Mouse (Mus musculus) limb, embryonic 11.5 days (tissue): ENCODE measurements around the gene Urm1. TPM values are rescaled to one million over a fixed set of nuclear protein-coding genes. Genes with fewer than 3 reads are reported as not detected.

Source experiments
- ATAC-seq: fragments of 200-750 bp; cut with Nextera tagmentation; 2 replicates; pipeline ENCODE4 v1.8.0; 2017; ENCODE audit warnings: low read depth; ENCODE audit not compliant: insufficient number of reproducible peaks, low FRiP score, low TSS enrichment
- DNase-seq: peaks from one replicate; pipeline ENCODE4 v3.0.0-alpha.2; 2015; ENCODE audit warnings: low spot score
- H3K27ac ChIP-seq: fragments of 300-500 bp; sonication (generic); replicated peaks from 2 replicates; pipeline ENCODE4 v1.5.1; 2014; ENCODE audit warnings: low read depth, mild to moderate bottlenecking, low read length
- H3K27me3 ChIP-seq: fragments of 300-500 bp; sonication (generic); 2 replicates; pipeline ENCODE4 v1.6.1; 2014; ENCODE audit warnings: mild to moderate bottlenecking, low read length, mixed read lengths; ENCODE audit not compliant: control insufficient read depth, insufficient read depth
- H3K36me3 ChIP-seq: fragments of 300-500 bp; sonication (generic); 2 replicates; pipeline ENCODE4 v1.6.1; 2014; ENCODE audit warnings: mild to moderate bottlenecking, low read length, moderate library complexity, mixed read lengths; ENCODE audit not compliant: control insufficient read depth, insufficient read depth
- H3K4me1 ChIP-seq: fragments of 300-500 bp; sonication (generic); 2 replicates; pipeline ENCODE4 v1.6.1; 2014; ENCODE audit warnings: low read length, mixed read lengths; ENCODE audit not compliant: control insufficient read depth, insufficient read depth
- H3K4me2 ChIP-seq: fragments of 300-500 bp; sonication (generic); 2 replicates; pipeline ENCODE4 v1.6.1; 2014; ENCODE audit warnings: low read depth, mild to moderate bottlenecking, moderate library complexity; ENCODE audit not compliant: severe bottlenecking
- H3K4me3 ChIP-seq: fragments of 300-500 bp; sonication (generic); 2 replicates; pipeline ENCODE4 v1.5.1; 2014; ENCODE audit warnings: low read depth, low read length
- H3K9ac ChIP-seq: fragments of 300-500 bp; sonication (generic); 2 replicates; pipeline ENCODE4 v1.6.1; 2014; ENCODE audit warnings: mild to moderate bottlenecking, low read length
- H3K9me3 ChIP-seq: fragments of 300-500 bp; sonication (generic); 2 replicates; pipeline ENCODE4 v1.6.1; 2016; ENCODE audit warnings: low read length; ENCODE audit not compliant: control insufficient read depth
- WGBS: fragments of 180-500 bp; shearing (Covaris S2); extraction: QIAGEN DNeasy Blood & Tissue Kit; methylation state at CpG from one replicate; pipeline ENCODE4 v1.1.7; 2014; 5-methylcytosine and 5-hydroxymethylcytosine counted together
- polyA plus RNA-seq: library from polyadenylated mRNA; unstranded; fragments of >200 nt; fragmentation: Nextera tagmentation; extraction: Ambion mirVana; gene quantifications from 2 replicates; pipeline ENCODE4 v1.2.1, GENCODE M21; 2014

The Urm1 gene
- polyA plus RNA-seq, 1 experiment from 2014 or later, result 26.0 TPM

DNA sequence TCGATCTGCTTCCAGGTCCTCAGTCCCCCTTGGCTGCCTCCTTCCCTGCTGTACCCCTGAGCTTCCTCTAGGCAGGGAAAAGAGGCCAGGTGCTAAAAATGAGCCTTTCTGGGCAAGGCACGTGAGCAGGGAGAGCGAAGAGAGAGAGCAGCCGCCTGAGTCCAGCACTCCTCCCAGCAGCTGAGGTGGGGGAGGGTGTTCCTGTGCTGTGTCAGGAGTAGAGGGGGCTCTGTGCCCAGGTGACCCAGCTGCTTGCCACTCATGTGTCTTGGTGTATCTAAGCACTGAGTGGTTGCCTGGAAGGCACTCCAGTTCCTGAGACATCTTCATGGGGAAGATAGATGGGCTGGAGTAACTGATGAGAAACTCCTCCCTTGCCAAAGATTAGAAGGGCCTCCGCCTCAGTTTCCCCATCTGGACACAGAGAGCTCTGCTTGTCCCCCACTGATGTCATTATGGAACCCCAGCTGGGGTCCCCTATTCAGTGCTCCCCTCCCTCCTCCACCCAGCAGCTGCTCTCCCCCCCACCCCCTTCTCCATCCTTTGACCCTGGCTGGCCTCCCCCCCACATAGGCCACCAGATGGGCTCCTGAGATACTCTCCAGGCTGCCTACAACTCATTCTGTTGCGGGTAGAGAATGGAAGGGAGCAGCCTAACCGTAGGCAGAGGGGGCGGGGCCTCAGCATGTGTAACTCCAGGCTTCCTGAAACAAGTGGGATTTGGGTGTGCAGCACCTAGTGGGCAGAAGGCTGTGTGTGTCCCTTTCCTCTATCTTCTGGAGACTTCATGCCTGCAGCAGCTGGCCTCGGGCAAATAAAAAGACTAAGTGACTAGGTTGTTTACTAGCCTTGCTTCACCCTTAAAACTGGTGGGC lies 23.6 kb downstream of the Urm1 start:
- Histone ChIP-seq H3K9me3 (no peaks in the 10 kb centered on the region), H3K36me3 (peaks cover 7% of the 10 kb centered on the region; the same call in 1 of the 2 replicates), H3K27ac (no peak overlapping the region), H3K9ac (no peak overlapping the region), H3K4me1 (peaks cover 7% of the 10 kb centered on the region; the same call in 1 of the 2 replicates), H3K4me3 (no peak overlapping the region), H3K27me3 (peaks cover 45% of the 10 kb centered on the region), H3K4me2 (no peak overlapping the region)
- DNase-seq (no peak), ATAC-seq (no peak)
- WGBS, result 67% methylated on average over 9 of the region's 9 CpGs

DNA sequence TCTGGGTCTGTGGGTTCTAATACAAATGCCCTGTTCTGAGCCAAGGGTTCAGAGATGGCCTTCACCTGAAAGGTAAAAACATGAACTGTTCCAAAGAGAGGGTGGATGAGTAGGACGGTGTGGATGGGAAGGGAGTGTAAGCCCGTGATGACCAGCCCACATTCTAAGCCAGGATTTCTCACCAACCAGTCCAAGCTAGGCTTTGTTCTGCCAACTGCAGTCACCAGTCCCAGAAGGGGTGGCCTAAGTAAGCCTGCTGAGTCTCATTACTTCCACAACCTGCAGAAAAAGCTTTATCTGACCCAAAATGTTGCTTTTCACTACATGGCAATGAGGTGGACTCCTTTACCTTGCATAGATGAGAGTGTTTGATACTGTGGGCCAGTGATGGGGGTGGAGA lies 24.2 kb downstream of the Urm1 start:
- H3K4me3 ChIP-seq, result no peak overlapping the region
- DNase-seq (no peak), ATAC-seq (no peak)
- WGBS, result 84% methylated on average over 2 of the region's 2 CpGs
- no peak overlapping the region for H3K4me2 ChIP-seq
- no peak overlapping the region for H3K27ac ChIP-seq
- no peaks in the 10 kb centered on the region for H3K9me3 ChIP-seq
- H3K36me3 ChIP-seq, result peaks cover 3% of the 10 kb centered on the region; the same call in 1 of the 2 replicates
- no peak overlapping the region for H3K9ac ChIP-seq
- H3K4me1 ChIP-seq, result peaks cover 7% of the 10 kb centered on the region; the same call in 1 of the 2 replicates
- peaks cover 45% of the 10 kb centered on the region for H3K27me3 ChIP-seq

DNA sequence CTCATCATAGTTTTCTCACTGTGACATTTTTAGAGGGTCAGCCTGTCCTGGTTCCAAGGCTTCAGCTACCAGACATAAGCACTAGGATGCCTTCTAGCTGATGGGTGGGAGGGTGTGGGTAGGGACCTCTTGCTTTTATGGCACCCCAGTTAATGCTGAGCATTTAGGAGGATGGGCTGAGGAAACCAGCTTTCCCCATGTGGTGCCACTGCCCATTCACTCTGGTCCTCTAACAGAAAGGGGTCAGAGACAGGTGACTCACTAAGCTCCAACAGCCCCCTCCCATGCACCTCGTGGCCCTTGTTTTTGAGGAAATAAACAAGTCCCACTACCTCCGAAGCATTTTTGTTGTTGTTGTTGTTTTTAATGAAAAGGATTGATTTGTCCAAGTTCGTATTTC lies 24.8 kb downstream of the Urm1 start:
- Histone ChIP-seq H3K4me3 (no peak overlapping the region), H3K27ac (no peak overlapping the region)

DNA sequence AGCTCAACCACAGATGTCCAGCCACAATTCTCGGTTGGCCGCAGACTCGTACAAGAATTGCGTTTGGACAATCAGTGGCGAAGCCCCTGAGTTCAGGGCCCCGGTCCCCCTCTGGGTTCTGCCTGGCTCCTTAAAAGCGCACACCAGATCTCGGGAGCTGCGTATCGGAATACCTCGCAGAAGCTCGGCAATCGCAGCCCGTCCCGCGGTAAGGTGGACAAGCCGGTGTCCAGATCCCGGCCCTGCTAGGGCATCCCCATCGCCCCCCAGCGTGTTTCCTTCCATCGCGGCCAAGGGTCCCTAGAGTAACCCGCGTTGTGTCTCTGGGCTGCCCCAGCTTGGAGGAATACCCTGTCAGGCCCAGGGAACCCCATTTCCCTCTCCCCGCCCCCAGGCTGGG lies 25.8 kb downstream of the Urm1 start:
- Histone ChIP-seq H3K4me2 (peak overlapping the region; percentile 34), H3K4me1 (peaks cover 7% of the 10 kb centered on the region; the same call in 1 of the 2 replicates), H3K9me3 (no peaks in the 10 kb centered on the region), H3K27me3 (peaks cover 47% of the 10 kb centered on the region), H3K9ac (peak overlapping the region; percentile 24; the same call in 1 of the 2 replicates), H3K4me3 (peak overlapping the region; percentile 14), H3K27ac (no peak overlapping the region), H3K36me3 (peaks cover 3% of the 10 kb centered on the region; the same call in 1 of the 2 replicates)
- DNase-seq (peak; percentile 54), ATAC-seq (no peak)
- 4% methylated on average over 25 of the region's 25 CpGs for WGBS

More for the DNA sequence above, 24.8 kb downstream of the Urm1 start:
- ATAC-seq (no peak), DNase-seq (no peak)
- 7% methylated on average over 3 of the region's 3 CpGs for WGBS
- Histone ChIP-seq H3K4me2 (no peak overlapping the region), H3K27me3 (peaks cover 45% of the 10 kb centered on the region), H3K4me1 (peaks cover 7% of the 10 kb centered on the region; the same call in 1 of the 2 replicates), H3K9ac (no peak overlapping the region), H3K9me3 (no peaks in the 10 kb centered on the region), H3K36me3 (peaks cover 3% of the 10 kb centered on the region; the same call in 1 of the 2 replicates)

DNA sequence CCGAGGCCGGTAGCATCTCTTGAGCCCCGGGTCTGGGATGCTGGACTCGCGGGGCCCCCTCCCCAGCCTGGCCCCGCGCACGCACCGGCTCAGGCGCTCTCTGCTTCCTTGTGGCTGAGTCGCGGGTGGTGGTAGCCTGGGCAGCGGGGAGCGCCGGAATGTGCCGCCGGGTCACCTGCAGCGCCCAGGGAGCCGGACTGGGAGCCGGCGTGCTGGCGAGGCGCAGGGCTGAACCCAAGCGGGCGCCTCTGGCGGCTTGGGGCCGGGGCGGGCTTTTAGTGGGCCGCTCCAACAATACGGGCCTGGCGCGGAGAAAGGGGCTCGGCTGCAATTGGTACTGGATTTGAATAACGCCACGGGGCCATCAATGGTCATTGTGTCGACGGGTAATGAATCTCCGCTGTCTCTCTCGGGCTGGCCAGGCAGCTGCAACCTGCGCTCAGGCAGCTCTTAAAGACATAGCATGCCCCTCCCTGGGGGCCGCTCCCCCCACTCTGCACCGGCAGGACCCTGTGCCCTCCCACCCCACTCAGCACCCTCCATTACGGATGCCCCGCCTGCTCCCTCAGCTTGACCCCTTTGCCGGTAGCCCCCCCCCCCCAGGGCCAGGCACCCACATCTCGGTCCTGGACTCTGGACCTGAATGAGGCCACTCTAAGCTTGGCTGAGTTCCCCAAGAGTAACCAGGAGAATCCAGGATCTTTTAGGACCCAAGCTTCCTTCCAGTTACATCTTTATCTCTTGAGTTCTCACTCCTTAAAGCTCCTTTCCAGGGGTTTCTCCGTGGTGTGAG lies 26.4 kb downstream of the Urm1 start:
- 4% methylated on average over 47 of the region's 47 CpGs for WGBS
- H3K4me2 ChIP-seq, result peak overlapping the region; percentile 34
- H3K27ac ChIP-seq, result no peak overlapping the region
- DNase-seq, result peak; percentile 51
- H3K27me3 ChIP-seq, result peaks cover 47% of the 10 kb centered on the region
- H3K4me1 ChIP-seq, result peaks cover 7% of the 10 kb centered on the region; the same call in 1 of the 2 replicates
- H3K9ac ChIP-seq, result peak overlapping the region; percentile 24; the same call in 1 of the 2 replicates
- no peak for ATAC-seq
- H3K9me3 ChIP-seq, result no peaks in the 10 kb centered on the region
- peak overlapping the region; percentile 14 for H3K4me3 ChIP-seq
- peaks cover under 1% of the 10 kb centered on the region; the same call in 1 of the 2 replicates for H3K36me3 ChIP-seq

DNA sequence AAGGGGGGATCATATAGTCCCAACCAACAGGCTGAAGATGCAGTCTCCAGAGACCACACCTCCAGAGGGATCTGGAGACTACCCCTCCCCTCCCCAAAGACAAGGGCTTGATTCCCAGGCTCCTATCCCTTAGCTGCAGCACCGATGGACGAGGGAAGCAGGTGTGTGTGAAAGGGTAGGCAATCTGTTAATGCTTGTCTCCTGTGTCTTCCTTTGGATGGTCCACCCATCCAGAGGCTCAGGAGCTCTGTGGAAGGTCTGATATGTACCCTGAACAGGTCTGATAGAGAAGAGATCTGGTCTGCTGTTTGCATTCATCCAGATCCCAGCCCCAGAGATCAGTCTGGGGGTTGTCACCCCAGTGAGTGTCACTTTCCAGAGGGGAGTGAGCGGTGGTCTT lies 27.0 kb downstream of the Urm1 start:
- H3K9ac ChIP-seq, result no peak overlapping the region
- H3K27ac ChIP-seq, result no peak overlapping the region
- WGBS, result 48% methylated on average over 3 of the region's 3 CpGs
- H3K9me3 ChIP-seq, result no peaks in the 10 kb centered on the region
- DNase-seq (no peak), ATAC-seq (no peak)
- H3K4me3 ChIP-seq, result no peak overlapping the region
- peaks cover 7% of the 10 kb centered on the region; the same call in 1 of the 2 replicates for H3K4me1 ChIP-seq
- peaks cover 47% of the 10 kb centered on the region for H3K27me3 ChIP-seq
- H3K36me3 ChIP-seq, result no peaks in the 10 kb centered on the region
- no peak overlapping the region for H3K4me2 ChIP-seq

DNA sequence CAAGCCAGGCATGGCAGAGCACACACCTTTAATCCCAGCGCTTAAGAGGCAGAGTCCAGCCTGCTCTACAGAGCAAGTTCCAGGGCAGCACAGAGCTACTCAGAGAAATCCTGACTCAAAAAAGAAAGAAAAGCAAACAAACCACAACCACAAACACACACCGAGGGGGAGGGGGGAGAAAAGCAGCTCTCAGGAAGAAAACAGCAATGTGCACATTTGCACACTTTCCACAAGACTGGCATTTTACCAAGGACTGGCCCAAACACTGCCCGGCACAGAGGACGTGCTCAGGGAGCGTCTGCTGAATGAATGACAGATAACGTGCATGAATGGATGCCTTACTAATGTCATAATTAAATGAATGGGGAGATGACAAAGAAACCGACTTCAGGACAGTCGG lies 29.2 kb downstream of the Urm1 start:
- H3K27ac ChIP-seq, result no peak overlapping the region
- H3K4me3 ChIP-seq, result no peak overlapping the region
- peaks cover 39% of the 10 kb centered on the region for H3K27me3 ChIP-seq
- H3K4me1 ChIP-seq, result peaks cover 7% of the 10 kb centered on the region; the same call in 1 of the 2 replicates
- no peak overlapping the region for H3K9ac ChIP-seq
- WGBS, result 84% methylated on average over 8 of the region's 8 CpGs
- no peak for ATAC-seq
- no peaks in the 10 kb centered on the region for H3K36me3 ChIP-seq
- DNase-seq, result no peak
- H3K4me2 ChIP-seq, result no peak overlapping the region
- H3K9me3 ChIP-seq, result no peaks in the 10 kb centered on the region

DNA sequence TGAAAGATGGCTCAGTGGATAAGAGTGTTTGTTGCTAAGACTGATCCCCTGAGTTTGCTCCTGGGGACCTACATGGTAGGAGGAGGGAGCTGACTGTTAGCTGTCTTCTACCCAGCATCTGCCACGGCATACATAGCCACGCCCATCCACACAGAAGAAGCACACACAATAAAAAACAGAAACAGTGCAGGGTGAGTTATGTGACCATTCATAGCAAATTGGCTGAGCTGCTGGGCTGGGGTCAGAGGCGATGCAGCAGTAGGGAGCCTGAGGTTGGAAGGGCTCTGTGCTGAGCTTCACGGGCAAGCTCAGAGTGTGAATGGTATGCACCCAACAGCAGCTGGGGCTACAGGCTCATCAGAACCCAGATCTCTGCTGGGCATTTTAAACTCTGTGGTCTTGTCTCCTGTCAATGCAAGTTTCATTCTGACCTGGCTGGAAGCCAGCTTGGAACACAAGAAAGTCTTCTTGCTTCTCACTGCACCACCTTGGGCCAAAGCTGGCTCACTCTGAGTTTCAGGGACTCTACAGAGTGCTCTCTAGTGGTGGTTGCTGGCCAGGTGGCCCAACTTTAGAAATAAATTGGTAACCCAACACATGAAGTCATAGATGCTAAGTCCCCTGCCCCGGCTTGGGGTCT lies 30.1 kb downstream of the Urm1 start:
- Histone ChIP-seq H3K36me3 (no peaks in the 10 kb centered on the region), H3K4me2 (no peak overlapping the region), H3K4me1 (peaks cover 7% of the 10 kb centered on the region; the same call in 1 of the 2 replicates), H3K4me3 (no peak overlapping the region), H3K9ac (no peak overlapping the region), H3K27ac (no peak overlapping the region), H3K27me3 (peaks cover 30% of the 10 kb centered on the region), H3K9me3 (no peaks in the 10 kb centered on the region)
- WGBS, result 61% methylated on average over 5 of the region's 5 CpGs
- no peak for DNase-seq
- no peak for ATAC-seq
